Mouse (Mus musculus) kidney, embryonic 16.5 days (tissue): ENCODE results near the gene Metrnl. TPM values are rescaled to one million over a fixed set of nuclear protein-coding genes. Genes with fewer than 3 reads are reported as not detected.

Experiments used
- ATAC-seq: fragments of 200-750 bp; cut with Nextera tagmentation; 2 replicates; pipeline ENCODE4 v1.8.0; 2017; ENCODE audit warnings: moderate TSS enrichment; ENCODE audit not compliant: low FRiP score, low TSS enrichment
- H3K27ac ChIP-seq: fragments of 300-500 bp; sonication (generic); 2 replicates; pipeline ENCODE4 v1.5.1; 2014; ENCODE audit warnings: low read length
- H3K27me3 ChIP-seq: fragments of 300-500 bp; sonication (generic); 2 replicates; pipeline ENCODE4 v1.6.1; 2014; ENCODE audit warnings: low read length, control low read depth, mixed read lengths; ENCODE audit not compliant: insufficient read depth
- H3K36me3 ChIP-seq: fragments of 300-500 bp; sonication (generic); 2 replicates; pipeline ENCODE4 v1.6.1; 2014; ENCODE audit warnings: low read length, control low read depth, mixed read lengths; ENCODE audit not compliant: insufficient read depth
- H3K4me1 ChIP-seq: fragments of 300-500 bp; sonication (generic); 2 replicates; pipeline ENCODE4 v1.6.1; 2014; ENCODE audit warnings: low read length, control low read depth, mixed read lengths; ENCODE audit not compliant: insufficient read depth
- H3K4me2 ChIP-seq: fragments of 300-500 bp; sonication (generic); replicated peaks from 2 replicates; pipeline ENCODE4 v1.6.1; 2014; ENCODE audit warnings: low read depth, low read length
- H3K4me3 ChIP-seq: fragments of 300-500 bp; sonication (generic); 2 replicates; pipeline ENCODE4 v1.5.1; 2014; ENCODE audit warnings: mild to moderate bottlenecking, low read length
- H3K9ac ChIP-seq: fragments of 300-500 bp; sonication (generic); replicated peaks from 2 replicates; pipeline ENCODE4 v1.6.1; 2014; ENCODE audit warnings: low read length
- H3K9me3 ChIP-seq: fragments of 300-500 bp; sonication (generic); 2 replicates; pipeline ENCODE4 v1.6.1; 2016; ENCODE audit warnings: low read length, control low read depth
- WGBS: fragments of 180-500 bp; shearing (Covaris S2); extraction: QIAGEN DNeasy Blood & Tissue Kit; methylation state at CpG from one replicate; pipeline ENCODE4 v1.1.7; 2014; 5-methylcytosine and 5-hydroxymethylcytosine counted together
- polyA plus RNA-seq: library from polyadenylated mRNA; unstranded; fragments of >200 nt; fragmentation: Nextera tagmentation; extraction: Ambion mirVana; gene quantifications from 2 replicates; pipeline ENCODE4 v1.2.1, GENCODE M21; 2015

Gene Metrnl
- polyA plus RNA-seq, 1 experiment from 2014 or later = 31.3 TPM

GRCm38 (mm10) chr11:121680750-121681149, 20.6 kb upstream of the Metrnl start:
- no peak for ATAC-seq
- WGBS = 68% methylated on average over 5 of the region's 5 CpGs
- no peaks in the 10 kb centered on the region for H3K27me3 ChIP-seq
- no peak overlapping the region for H3K9ac ChIP-seq
- H3K4me3 ChIP-seq = no peak overlapping the region
- H3K36me3 ChIP-seq = no peaks in the 10 kb centered on the region
- H3K27ac ChIP-seq = no peak overlapping the region
- no peak overlapping the region for H3K4me2 ChIP-seq
- peaks cover 4% of the 10 kb centered on the region for H3K9me3 ChIP-seq
- H3K4me1 ChIP-seq = no peaks in the 10 kb centered on the region

DNA sequence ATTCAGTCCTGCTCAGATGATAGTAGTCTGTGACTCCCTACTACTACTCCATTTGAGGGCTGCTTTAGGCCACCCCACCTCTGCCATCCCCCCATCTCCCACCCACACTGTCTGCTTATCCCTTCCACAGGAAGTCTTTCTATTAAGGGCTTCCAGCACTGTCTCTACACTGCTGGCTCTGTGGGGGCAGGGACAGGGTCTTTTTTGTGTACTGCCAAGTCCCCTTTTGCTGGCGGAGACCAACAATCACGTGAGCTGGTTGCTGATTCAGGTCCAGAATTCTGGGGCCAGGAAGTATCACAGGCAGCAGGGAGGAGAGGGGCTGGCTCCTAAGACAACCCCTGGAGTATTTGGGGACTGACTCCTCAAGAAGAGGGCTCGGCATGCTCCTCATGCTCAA, 18.1 kb upstream of the Metrnl start:
- Histone ChIP-seq H3K4me3 (no peak overlapping the region), H3K4me2 (no peak overlapping the region), H3K9me3 (no peaks in the 10 kb centered on the region), H3K27ac (no peak overlapping the region), H3K4me1 (peaks cover 7% of the 10 kb centered on the region), H3K36me3 (no peaks in the 10 kb centered on the region), H3K27me3 (no peaks in the 10 kb centered on the region), H3K9ac (no peak overlapping the region)
- 55% methylated on average over 3 of the region's 3 CpGs for WGBS
- no peak for ATAC-seq

- Histone ChIP-seq H3K36me3 (no peaks in the 10 kb centered on the region), H3K9ac (no peak overlapping the region), H3K4me1 (peaks cover 7% of the 10 kb centered on the region), H3K4me3 (no peak overlapping the region), H3K27me3 (no peaks in the 10 kb centered on the region), H3K4me2 (no peak overlapping the region), H3K27ac (0 out of 2 replicates have a peak overlapping the region, but pooled peaks have one; percentile 64), H3K9me3 (no peaks in the 10 kb centered on the region)
- 47% methylated on average over 6 of the region's 6 CpGs for WGBS
- peak; percentile 66 for ATAC-seq
Observed at GRCm38 (mm10) chr11:121685491-121686001, 15.8 kb upstream of the Metrnl start.

DNA sequence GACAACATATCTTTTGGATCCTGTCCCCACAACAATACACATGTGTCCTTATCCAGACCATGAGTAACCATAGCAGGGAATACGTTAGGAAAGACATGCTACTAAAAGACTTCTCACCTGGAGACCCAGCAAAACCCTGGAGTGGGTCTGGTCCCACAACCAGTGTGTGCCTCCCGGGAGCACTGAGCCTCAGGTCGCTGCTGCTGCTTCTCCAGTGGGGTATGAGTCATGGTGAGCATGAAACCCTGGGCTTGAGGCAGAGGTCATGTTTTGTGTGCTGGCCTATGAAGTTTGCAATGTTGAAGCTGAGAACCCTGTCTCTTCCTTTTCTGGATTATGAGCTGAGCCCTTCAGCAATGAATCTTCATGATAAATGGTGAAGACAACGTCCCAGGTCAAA, 15.3 kb upstream of the Metrnl start:
- H3K27me3 ChIP-seq = no peaks in the 10 kb centered on the region
- WGBS = 66% methylated on average over 4 of the region's 4 CpGs
- no peak overlapping the region for H3K4me2 ChIP-seq
- H3K4me3 ChIP-seq = no peak overlapping the region
- no peaks in the 10 kb centered on the region for H3K9me3 ChIP-seq
- H3K9ac ChIP-seq = no peak overlapping the region
- peak; percentile 39; the same call in 1 of the 2 replicates for ATAC-seq
- no peaks in the 10 kb centered on the region for H3K36me3 ChIP-seq
- H3K27ac ChIP-seq = peak overlapping the region; percentile 64; the same call in 1 of the 2 replicates
- H3K4me1 ChIP-seq = peaks cover 7% of the 10 kb centered on the region

- Histone ChIP-seq H3K36me3 (no peaks in the 10 kb centered on the region), H3K9me3 (no peaks in the 10 kb centered on the region), H3K27ac (peak overlapping the region; percentile 64; the same call in 1 of the 2 replicates), H3K4me1 (peaks cover 7% of the 10 kb centered on the region), H3K4me2 (no peak overlapping the region), H3K27me3 (no peaks in the 10 kb centered on the region), H3K4me3 (no peak overlapping the region), H3K9ac (no peak overlapping the region)
- WGBS = 49% methylated on average over 5 of the region's 5 CpGs
- 0 out of 2 replicates have a peak, but pooled peaks have one; percentile 57 for ATAC-seq
Observed at GRCm38 (mm10) chr11:121686674-121687073, 14.7 kb upstream of the Metrnl start.

GRCm38 (mm10) chr11:121688024-121688423, 13.3 kb upstream of the Metrnl start:
- ATAC-seq = no peak
- no peaks in the 10 kb centered on the region for H3K36me3 ChIP-seq
- no peak overlapping the region for H3K4me3 ChIP-seq
- H3K4me2 ChIP-seq = no peak overlapping the region
- no peak overlapping the region for H3K27ac ChIP-seq
- H3K27me3 ChIP-seq = no peaks in the 10 kb centered on the region
- H3K9ac ChIP-seq = no peak overlapping the region
- no peaks in the 10 kb centered on the region for H3K9me3 ChIP-seq
- H3K4me1 ChIP-seq = peaks cover 7% of the 10 kb centered on the region
- WGBS = 77% methylated on average over 2 of the region's 2 CpGs

DNA sequence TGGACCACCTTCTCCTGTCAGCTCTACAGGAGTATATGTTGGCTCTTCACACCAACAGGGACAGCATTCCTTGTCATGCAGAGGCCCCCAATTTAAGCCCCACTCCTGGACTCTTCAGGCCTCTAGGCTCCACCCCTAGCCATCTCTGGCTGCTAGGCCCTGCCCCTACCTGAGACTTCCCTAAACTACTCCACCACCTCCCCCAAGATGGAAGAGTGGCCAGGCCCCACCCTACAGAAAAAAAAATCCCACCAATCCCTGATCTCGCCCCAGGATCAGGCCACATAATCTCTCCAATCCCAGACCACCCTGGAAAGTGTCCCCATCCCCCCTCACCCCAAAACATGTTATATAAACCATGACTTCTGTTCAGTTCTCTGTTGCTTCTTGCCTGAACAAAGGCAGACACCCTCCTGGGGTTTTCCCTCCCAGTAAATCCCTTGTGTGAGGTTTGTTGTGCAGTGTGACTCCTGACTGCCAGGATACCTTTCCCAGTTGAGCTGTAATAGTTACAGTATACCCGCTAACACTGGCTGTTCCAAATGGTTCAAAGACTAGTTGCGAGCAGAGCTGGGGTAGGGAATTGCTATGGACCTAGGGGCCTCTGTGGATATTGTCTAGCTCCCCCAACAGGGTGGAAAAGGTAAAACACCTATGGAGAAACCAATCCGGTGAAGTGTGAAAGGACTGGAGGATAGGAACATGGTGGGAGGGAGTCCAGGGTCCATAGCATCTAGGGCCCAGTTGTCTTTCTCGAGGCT, 5.9 kb upstream of the Metrnl start:
- H3K4me2 ChIP-seq = no peak overlapping the region
- ATAC-seq = no peak
- WGBS = 83% methylated on average over 5 of the region's 5 CpGs
- no peak overlapping the region for H3K27ac ChIP-seq
- H3K27me3 ChIP-seq = no peaks in the 10 kb centered on the region
- no peak overlapping the region for H3K4me3 ChIP-seq
- no peak overlapping the region for H3K9ac ChIP-seq
- H3K4me1 ChIP-seq = no peaks in the 10 kb centered on the region
- no peaks in the 10 kb centered on the region for H3K36me3 ChIP-seq
- no peaks in the 10 kb centered on the region for H3K9me3 ChIP-seq

DNA sequence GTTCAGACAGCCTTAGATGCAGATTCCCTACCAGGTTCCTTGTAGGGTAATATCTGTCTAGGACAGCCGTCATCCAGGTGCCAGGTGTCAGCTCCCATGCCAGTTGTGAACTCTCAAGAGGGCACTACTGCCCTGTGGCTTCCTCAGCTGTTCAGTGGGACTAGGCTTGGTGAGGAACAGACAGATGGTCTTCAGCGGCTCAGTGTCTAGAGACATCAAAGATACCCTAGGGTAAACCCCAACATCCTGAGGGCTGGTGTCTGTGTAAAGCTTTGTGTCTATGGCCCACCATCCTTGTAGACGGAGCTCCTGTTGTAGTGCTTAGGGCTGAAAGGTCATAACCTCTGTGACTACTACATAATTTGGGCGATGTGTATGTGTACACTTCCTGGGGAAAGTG, 4.1 kb upstream of the Metrnl start:
- Histone ChIP-seq H3K36me3 (no peaks in the 10 kb centered on the region), H3K4me2 (no peak overlapping the region), H3K27ac (no peak overlapping the region), H3K27me3 (no peaks in the 10 kb centered on the region), H3K9ac (no peak overlapping the region), H3K4me3 (no peak overlapping the region), H3K9me3 (no peaks in the 10 kb centered on the region), H3K4me1 (no peaks in the 10 kb centered on the region; the same call in 1 of the 2 replicates)
- ATAC-seq = no peak
- WGBS = 88% methylated on average over 4 of the region's 4 CpGs

DNA sequence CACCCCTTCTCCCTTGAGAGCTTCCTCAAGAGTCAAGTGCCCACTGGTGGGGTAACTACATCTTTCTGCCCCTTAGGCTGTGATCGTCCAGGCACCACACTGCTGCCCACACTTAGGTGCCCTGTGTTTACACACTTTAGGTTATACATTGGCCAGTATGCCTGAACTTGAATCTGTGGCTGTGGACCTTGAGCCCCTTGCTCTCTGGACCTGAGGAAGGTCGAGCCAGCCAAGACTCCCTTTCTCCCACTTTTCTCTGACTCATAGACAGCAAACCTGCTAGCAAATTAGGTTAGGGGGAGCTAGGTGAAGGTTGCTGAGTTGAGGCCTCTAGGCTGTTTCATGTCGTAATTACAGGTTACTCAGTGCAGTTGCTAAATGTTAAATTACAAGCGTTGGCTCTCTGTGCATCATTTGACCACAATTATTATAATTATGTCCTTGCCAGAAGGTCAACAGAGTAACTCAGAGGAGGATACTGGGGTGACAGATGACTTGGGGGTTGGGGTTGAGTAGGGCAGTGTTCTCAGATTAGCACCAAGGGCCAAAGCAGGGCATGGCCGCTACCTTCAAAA, 2.9 kb upstream of the Metrnl start:
- ATAC-seq = no peak
- Histone ChIP-seq H3K4me3 (no peak overlapping the region), H3K27me3 (no peaks in the 10 kb centered on the region), H3K4me2 (no peak overlapping the region), H3K4me1 (no peaks in the 10 kb centered on the region; the same call in 1 of the 2 replicates), H3K36me3 (no peaks in the 10 kb centered on the region), H3K9ac (no peak overlapping the region), H3K27ac (no peak overlapping the region), H3K9me3 (no peaks in the 10 kb centered on the region)
- WGBS = 71% methylated on average over 5 of the region's 5 CpGs
